Mouse (Mus musculus): ENCODE data around the gene Pfas. TPM values are rescaled to one million over a fixed set of nuclear protein-coding genes. Genes with fewer than 3 reads are reported as not detected.
"Not testable (repeated sequence)": the region's sequence is repeated elsewhere in the genome, so short reads cannot be mapped to it uniquely, and the experiment has no call there.

The Pfas gene
- polyA plus RNA-seq, 1 experiment from 2014 or later: 27.5 TPM

DNA sequence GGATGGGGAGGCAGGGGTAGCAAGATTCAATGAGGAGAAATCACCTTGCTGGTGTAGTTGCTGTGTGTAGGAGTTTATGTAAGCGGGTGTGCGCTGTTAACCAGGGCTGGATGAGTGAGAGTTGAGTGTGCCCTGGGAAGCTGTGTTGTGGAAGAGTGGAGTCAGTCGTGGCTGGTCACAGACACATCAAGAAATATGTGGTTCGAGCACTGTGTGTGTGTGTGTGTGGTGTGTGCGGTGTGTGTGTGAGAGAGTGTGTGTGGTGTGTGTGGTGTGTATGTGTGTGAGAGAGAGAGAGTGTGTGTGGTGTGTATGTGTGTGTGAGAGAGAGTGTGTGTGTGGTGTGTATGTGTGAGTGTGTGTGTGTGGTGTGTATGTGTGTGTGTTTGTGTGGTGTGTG is 52.8 kb downstream of the Pfas start:
- peaks cover 17% of the 10 kb centered on the region for H3K27me3 ChIP-seq
- H3K27ac ChIP-seq (replicated peaks): no peak overlapping the region
- no peak overlapping the region for H3K9ac ChIP-seq
- peaks cover 14% of the 10 kb centered on the region for H3K4me1 ChIP-seq
- H3K36me3 ChIP-seq: no peaks in the 10 kb centered on the region
- peak overlapping the region; percentile 40; the same call in 1 of the 2 replicates for H3K4me3 ChIP-seq (replicated peaks)
- 72% methylated on average over 5 of the region's 5 CpGs for WGBS
- no peaks in the 10 kb centered on the region for H3K9me3 ChIP-seq (replicated peaks)
- no peak for ATAC-seq (ENCODE audit: insufficient number of reproducible peaks, low FRiP score, low TSS enrichment, low read depth)
- H3K4me2 ChIP-seq (replicated peaks): peak overlapping the region; percentile 64

DNA sequence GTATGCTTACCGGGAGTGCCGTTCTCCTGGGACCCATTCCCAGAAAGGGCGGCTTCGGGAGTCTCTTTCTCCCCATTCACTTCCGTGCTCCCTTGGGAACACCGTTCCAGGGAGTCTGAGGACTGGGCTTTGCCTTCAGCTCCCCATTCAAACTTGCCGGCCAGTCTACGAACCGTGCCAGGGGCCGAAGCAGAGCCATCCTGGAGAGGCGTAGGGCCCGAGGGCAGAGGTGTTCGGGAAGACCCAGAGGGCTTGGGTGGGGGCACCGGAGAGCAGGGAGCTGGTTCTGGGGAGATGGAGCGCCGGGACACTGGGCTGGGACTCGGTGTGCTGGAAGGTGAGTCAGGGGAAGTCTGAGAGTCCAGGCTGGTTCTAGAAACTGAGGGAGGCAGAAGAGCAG is 53.9 kb downstream of the Pfas start:
- peaks cover 14% of the 10 kb centered on the region for H3K4me1 ChIP-seq
- peaks cover 17% of the 10 kb centered on the region for H3K27me3 ChIP-seq
- no peak; the same call in 1 of the 2 replicates for ATAC-seq (ENCODE audit: insufficient number of reproducible peaks, low FRiP score, low TSS enrichment, low read depth)
- H3K9me3 ChIP-seq (replicated peaks): no peaks in the 10 kb centered on the region
- no peak overlapping the region for H3K27ac ChIP-seq (replicated peaks)
- H3K4me3 ChIP-seq (replicated peaks): peak overlapping the region; percentile 40
- H3K36me3 ChIP-seq: no peaks in the 10 kb centered on the region
- WGBS: 3% methylated on average over 17 of the region's 17 CpGs
- H3K9ac ChIP-seq: peak overlapping the region; percentile 21
- peak overlapping the region; percentile 64 for H3K4me2 ChIP-seq (replicated peaks)

DNA sequence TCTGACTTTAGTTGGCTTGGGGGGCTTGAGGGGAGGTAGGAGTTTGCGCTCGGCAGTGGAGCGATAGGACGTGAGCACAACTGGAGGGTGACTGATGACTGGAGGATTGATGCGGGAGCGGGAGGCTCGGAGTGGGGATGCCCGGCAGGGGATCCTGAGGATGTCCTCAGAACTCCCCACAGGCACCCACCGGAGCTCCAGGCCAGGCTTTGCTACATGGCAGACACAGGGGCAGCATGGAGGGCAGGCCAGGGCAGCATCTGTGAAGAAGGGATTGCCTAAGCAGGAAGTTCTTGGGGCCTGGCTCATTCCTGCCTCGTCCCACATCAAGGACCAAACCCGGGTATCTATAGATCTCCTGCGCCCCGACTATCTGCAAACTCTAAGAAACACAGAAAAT is 54.4 kb downstream of the Pfas start:
- peaks cover 17% of the 10 kb centered on the region for H3K27me3 ChIP-seq
- peak overlapping the region; percentile 40 for H3K4me3 ChIP-seq (replicated peaks)
- WGBS: 20% methylated on average over 13 of the region's 13 CpGs

DNA sequence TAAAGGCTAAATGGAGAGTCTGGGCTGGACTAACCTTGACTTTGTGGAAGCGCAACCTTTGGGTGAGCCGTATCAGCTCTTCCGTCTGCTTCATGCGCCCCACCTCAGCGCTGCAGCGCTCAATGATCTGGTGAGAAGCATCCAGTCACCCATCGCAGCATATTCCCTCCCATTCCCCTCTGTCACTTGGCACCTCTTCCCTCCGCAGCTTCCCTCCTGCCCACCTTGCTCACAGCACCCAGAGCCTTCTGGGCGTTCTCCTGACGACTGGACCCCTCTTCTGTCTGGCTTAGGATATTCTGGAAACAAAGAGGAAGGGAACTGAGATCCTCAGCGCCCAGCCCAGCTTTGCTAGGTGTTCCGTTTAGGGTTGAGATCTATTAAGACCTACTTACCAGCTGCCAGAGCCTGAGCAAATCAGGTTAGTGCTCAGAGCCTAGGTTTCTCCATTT is 60.7 kb downstream of the Pfas start:
- Histone ChIP-seq H3K4me1 (peaks cover 6% of the 10 kb centered on the region), H3K27ac (replicated peaks) (no peak overlapping the region), H3K9ac (no peak overlapping the region), H3K4me2 (replicated peaks) (0 out of 2 replicates have a peak overlapping the region, but pooled peaks have one; percentile 22), H3K27me3 (peaks cover 5% of the 10 kb centered on the region; the same call in 1 of the 2 replicates), H3K4me3 (replicated peaks) (no peak overlapping the region), H3K36me3 (no peaks in the 10 kb centered on the region), H3K9me3 (replicated peaks) (no peaks in the 10 kb centered on the region)
- no peak for ATAC-seq (ENCODE audit: insufficient number of reproducible peaks, low FRiP score, low TSS enrichment, low read depth)
- 19% methylated on average over 12 of the region's 12 CpGs for WGBS

More for the DNA sequence above, 54.4 kb downstream of the Pfas start:
- H3K9me3 ChIP-seq (replicated peaks): no peaks in the 10 kb centered on the region
- H3K4me1 ChIP-seq: peaks cover 14% of the 10 kb centered on the region
- no peak overlapping the region for H3K27ac ChIP-seq (replicated peaks)
- peak overlapping the region; percentile 21; the same call in 1 of the 2 replicates for H3K9ac ChIP-seq
- ATAC-seq (ENCODE audit: insufficient number of reproducible peaks, low FRiP score, low TSS enrichment, low read depth): no peak
- H3K4me2 ChIP-seq (replicated peaks): peak overlapping the region; percentile 64
- no peaks in the 10 kb centered on the region for H3K36me3 ChIP-seq

DNA sequence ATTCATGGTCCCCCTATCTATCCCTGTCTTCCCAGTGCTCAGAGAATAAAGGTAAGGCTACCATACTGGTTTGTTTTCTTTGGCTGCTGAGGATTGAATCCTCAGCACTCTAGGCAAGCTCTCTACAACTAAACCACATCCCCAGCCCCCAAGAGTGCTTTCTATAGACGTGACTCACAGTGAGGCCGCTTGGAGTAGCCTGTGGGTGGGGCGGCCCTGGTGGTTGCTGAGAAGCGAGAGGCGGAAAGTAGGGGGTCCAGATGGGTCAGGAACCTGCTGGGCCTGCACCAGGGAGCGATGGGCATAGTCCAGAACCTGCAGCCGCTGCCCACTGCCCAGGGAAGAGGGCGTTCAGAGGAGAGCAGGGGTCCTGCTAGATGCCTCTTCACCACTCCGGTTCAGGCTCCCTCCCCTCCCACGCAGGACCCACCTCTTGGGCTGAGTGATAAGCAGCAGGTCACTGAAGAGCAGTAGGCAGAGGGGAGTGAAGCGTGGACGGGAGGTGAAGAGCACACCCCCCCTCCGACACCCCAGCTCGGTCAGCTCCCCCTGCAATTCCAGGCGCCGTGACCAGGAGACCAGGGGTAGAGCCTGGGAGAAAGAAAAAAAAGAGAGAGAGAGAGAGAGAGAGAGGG is 61.3 kb downstream of the Pfas start:
- peaks cover 6% of the 10 kb centered on the region for H3K4me1 ChIP-seq
- peaks cover 5% of the 10 kb centered on the region; the same call in 1 of the 2 replicates for H3K27me3 ChIP-seq
- H3K9ac ChIP-seq: no peak overlapping the region
- no peak overlapping the region for H3K27ac ChIP-seq (replicated peaks)
- H3K4me3 ChIP-seq (replicated peaks): peak overlapping the region; percentile 3; the same call in 1 of the 2 replicates
- no peaks in the 10 kb centered on the region for H3K36me3 ChIP-seq
- 15% methylated on average over 16 of the region's 16 CpGs for WGBS
- peak; percentile 69; the same call in 1 of the 2 replicates for ATAC-seq (ENCODE audit: insufficient number of reproducible peaks, low FRiP score, low TSS enrichment, low read depth)
- no peaks in the 10 kb centered on the region for H3K9me3 ChIP-seq (replicated peaks)
- H3K4me2 ChIP-seq (replicated peaks): peak overlapping the region; percentile 24

DNA sequence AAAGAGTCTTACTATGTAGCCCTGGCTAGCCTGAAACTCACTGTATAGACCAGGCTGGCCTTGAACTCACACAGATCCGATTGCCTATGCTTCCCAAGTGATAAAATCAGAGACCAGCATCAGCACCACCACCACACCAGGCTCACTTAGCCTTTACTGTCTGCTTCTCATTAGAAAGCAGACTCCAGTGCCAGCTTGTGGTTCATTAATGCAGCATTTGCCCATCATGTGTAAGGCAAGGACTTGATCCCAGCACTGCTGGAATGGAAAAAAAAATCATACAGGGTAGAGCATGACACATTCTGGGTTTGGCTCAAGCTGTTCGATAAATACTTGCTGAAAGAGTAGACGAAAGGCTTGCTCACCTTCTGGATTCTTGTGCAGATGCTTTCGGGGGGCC is 62.3 kb downstream of the Pfas start:
- Histone ChIP-seq H3K4me1 (peaks cover 6% of the 10 kb centered on the region), H3K9ac (no peak overlapping the region), H3K4me2 (replicated peaks) (no peak overlapping the region), H3K9me3 (replicated peaks) (no peaks in the 10 kb centered on the region), H3K27ac (replicated peaks) (no peak overlapping the region), H3K36me3 (no peaks in the 10 kb centered on the region), H3K4me3 (replicated peaks) (no peak overlapping the region), H3K27me3 (peaks cover 5% of the 10 kb centered on the region; the same call in 1 of the 2 replicates)
- no peak for ATAC-seq (ENCODE audit: insufficient number of reproducible peaks, low FRiP score, low TSS enrichment, low read depth)
- WGBS: 67% methylated on average over 4 of the region's 4 CpGs

DNA sequence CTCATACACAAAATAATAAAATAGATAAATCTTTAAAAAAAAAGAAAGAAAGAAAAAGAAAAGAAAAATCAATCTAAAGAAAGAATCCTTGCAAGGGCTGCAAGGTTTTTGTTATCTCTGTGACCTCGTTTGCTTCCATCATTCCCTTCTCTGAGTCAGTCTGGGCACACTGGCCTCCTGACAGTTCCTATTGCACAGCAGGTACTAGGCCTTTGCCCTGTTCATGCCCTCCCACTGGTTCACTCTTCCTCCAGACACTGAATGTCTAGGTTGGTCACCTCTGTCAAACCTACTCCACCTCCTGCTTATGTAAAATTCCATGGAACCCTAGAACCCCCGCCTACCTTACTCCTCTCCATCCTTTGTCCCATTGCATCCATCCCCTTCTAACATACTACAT is 63.0 kb downstream of the Pfas start:
- peaks cover 5% of the 10 kb centered on the region; the same call in 1 of the 2 replicates for H3K27me3 ChIP-seq
- no peak overlapping the region for H3K9ac ChIP-seq
- H3K4me1 ChIP-seq: peaks cover 10% of the 10 kb centered on the region
- H3K27ac ChIP-seq (replicated peaks): no peak overlapping the region
- no peak overlapping the region for H3K4me3 ChIP-seq (replicated peaks)
- H3K9me3 ChIP-seq (replicated peaks): no peaks in the 10 kb centered on the region
- WGBS: 83% methylated on average over 2 of the region's 2 CpGs
- H3K4me2 ChIP-seq (replicated peaks): no peak overlapping the region
- no peak for ATAC-seq (ENCODE audit: insufficient number of reproducible peaks, low FRiP score, low TSS enrichment, low read depth)
- H3K36me3 ChIP-seq: no peaks in the 10 kb centered on the region

DNA sequence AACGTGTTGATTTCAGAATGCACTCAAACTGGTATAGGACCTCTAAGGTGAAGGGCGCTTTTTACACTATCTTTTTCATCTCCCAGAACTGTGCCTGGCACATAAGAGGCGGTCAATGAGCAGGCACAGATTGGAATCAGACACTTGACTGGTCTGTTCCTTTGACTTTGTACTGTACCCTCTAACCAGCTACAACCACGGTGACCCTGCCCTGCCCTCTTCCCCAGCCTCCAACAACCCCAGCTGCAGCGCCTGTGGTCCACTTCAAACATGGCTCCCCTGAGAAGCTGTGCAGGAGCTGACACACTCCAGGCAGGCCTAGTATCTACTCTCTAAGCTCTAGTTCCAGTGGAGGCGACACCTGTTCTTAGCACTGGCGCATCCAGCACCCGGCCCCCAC is 65.5 kb downstream of the Pfas start:
- Histone ChIP-seq H3K4me2 (replicated peaks) (no peak overlapping the region), H3K4me3 (replicated peaks) (no peak overlapping the region), H3K27me3 (peaks cover 4% of the 10 kb centered on the region; the same call in 1 of the 2 replicates), H3K36me3 (no peaks in the 10 kb centered on the region), H3K27ac (replicated peaks) (no peak overlapping the region), H3K9ac (no peak overlapping the region), H3K4me1 (peaks cover 14% of the 10 kb centered on the region), H3K9me3 (replicated peaks) (no peaks in the 10 kb centered on the region)
- no peak for ATAC-seq (ENCODE audit: insufficient number of reproducible peaks, low FRiP score, low TSS enrichment, low read depth)
- WGBS: 88% methylated on average over 8 of the region's 8 CpGs

DNA sequence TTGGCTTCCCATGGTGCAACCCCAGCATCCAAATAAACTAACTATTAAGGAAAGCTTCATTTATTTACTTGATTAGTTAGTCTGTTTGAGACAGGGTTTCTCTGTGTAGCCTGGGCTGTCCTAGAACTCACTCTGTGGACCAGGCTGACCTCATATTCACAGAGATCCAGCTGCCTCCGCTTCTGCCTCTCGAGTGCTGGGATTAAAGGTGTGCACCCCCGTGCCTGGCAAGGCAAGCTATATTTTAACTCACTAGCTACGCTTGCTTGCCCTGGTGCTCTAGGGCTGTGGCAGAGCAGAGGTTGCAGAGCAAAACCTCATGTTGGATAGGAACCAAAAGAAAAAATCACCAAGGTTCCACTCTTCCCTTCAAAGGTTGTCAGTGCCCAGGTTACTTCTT is 67.7 kb downstream of the Pfas start:
- Histone ChIP-seq H3K9me3 (replicated peaks) (no peaks in the 10 kb centered on the region), H3K4me1 (peaks cover 9% of the 10 kb centered on the region), H3K4me2 (replicated peaks) (peak overlapping the region; percentile 46)

DNA sequence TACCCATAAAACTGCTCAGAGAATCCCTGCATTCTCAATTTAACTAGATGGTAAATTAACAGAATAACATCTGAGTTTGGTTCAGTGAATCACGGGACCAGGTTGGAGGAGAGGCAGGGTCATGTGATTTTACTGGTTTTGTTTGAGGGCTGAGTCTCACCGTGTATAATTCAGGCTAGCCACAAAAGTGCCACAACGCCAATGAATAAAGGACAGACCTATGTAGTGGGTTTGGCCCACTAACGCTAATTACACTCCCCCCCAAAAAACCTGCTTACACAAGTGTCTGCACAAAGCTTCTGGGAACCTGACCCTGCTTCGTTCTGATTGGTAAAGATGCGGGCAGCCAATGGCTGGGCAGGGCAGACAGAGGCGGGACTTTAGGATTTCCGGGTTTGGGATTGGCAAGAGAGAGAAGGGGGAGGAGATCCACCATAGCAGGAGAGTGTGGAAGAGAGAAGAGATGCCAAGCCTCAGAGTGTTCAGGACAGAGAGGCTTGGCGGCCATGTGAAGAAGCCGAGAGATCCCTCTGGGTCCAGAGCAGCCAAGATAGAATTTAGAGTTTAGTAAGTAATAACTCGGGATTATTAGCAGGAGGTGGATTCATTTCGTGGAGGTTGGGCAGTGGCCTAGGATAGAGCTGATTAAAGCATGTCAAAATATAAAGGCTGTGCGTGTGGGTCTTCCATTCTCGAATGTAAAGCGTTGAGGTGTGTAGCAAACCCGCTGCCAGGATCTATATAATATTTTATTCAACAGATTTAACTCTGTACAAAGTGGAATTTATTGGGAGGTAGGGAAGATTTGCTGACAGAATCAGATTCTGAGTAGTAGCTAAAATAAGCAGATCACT is 68.6 kb downstream of the Pfas start:
- WGBS: 2% methylated on average over 16 of the region's 16 CpGs
- H3K27ac ChIP-seq (replicated peaks): peak overlapping the region; percentile 70
- peak; percentile 99 for ATAC-seq (ENCODE audit: insufficient number of reproducible peaks, low FRiP score, low TSS enrichment, low read depth)

More for the DNA sequence above, 67.7 kb downstream of the Pfas start:
- no peaks in the 10 kb centered on the region for H3K36me3 ChIP-seq
- H3K27ac ChIP-seq (replicated peaks): no peak overlapping the region
- H3K9ac ChIP-seq: 0 out of 2 replicates have a peak overlapping the region, but pooled peaks have one; percentile 49
- WGBS: 45% methylated on average over 4 of the region's 4 CpGs
- H3K27me3 ChIP-seq: no peaks in the 10 kb centered on the region
- peak overlapping the region; percentile 54 for H3K4me3 ChIP-seq (replicated peaks)
- no peak for ATAC-seq (ENCODE audit: insufficient number of reproducible peaks, low FRiP score, low TSS enrichment, low read depth)

DNA sequence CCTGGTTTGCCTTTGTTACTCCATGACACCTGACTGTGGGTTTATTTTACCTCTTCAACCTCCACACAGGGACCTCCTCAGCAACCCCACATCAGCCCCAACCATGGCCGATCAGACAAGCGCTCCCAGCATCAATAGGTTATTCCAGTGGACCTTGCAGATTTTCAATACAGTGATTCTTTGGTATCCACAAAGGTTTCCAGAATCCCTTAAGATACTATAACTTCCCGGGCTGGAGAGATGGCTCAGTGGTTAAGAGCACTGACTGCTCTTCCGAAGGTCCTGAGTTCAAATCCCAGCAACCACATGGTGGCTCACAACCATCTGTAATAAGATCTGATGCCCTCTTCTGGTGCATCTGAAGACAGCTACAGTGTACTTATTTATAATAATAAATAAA is 71.3 kb downstream of the Pfas start:
- H3K36me3 ChIP-seq; H3K27ac ChIP-seq (replicated peaks); H3K9ac ChIP-seq; H3K4me3 ChIP-seq (replicated peaks); H3K4me2 ChIP-seq (replicated peaks); H3K27me3 ChIP-seq; H3K4me1 ChIP-seq; H3K9me3 ChIP-seq (replicated peaks); ATAC-seq (ENCODE audit: insufficient number of reproducible peaks, low FRiP score, low TSS enrichment, low read depth): not testable (repeated sequence)
- WGBS: 79% methylated on average over 4 of the region's 4 CpGs

More for the DNA sequence above, 68.6 kb downstream of the Pfas start:
- peak overlapping the region; percentile 54 for H3K4me3 ChIP-seq (replicated peaks)
- no peaks in the 10 kb centered on the region for H3K36me3 ChIP-seq
- H3K27me3 ChIP-seq: no peaks in the 10 kb centered on the region
- no peaks in the 10 kb centered on the region for H3K9me3 ChIP-seq (replicated peaks)
- peak overlapping the region; percentile 49 for H3K9ac ChIP-seq
- peaks cover 9% of the 10 kb centered on the region for H3K4me1 ChIP-seq
- H3K4me2 ChIP-seq (replicated peaks): peak overlapping the region; percentile 46

Data from embryonic facial prominence, embryonic 15.5 days (tissue).